Mouse (Mus musculus) thymus, adult 2 months (tissue): ENCODE data around the gene Syt5. TPM values are rescaled to one million over a fixed set of nuclear protein-coding genes. Genes with fewer than 3 reads are reported as not detected.

Experiments used
- DNase-seq: peaks from one replicate; pipeline ENCODE4 v3.0.0; 2021
- H3K27ac ChIP-seq: fragments of 200-500 bp; 2 replicates; pipeline ENCODE4 v1.5.1; 2012; ENCODE audit warnings: low read length, control low read depth; ENCODE audit not compliant: control insufficient read depth, insufficient read depth
- H3K27me3 ChIP-seq: fragments of 200-500 bp; 2 replicates; pipeline ENCODE4 v1.6.1; 2012; ENCODE audit warnings: mild to moderate bottlenecking, low read length, moderate library complexity, mixed read lengths; ENCODE audit not compliant: control insufficient read depth, insufficient read depth
- H3K36me3 ChIP-seq: fragments of 200-500 bp; 2 replicates; pipeline ENCODE4 v1.6.1; 2012; ENCODE audit warnings: mild to moderate bottlenecking, low read length, moderate library complexity; ENCODE audit not compliant: control insufficient read depth, insufficient read depth
- H3K4me1 ChIP-seq: fragments of 200-500 bp; replicated peaks from 2 replicates; pipeline ENCODE4 v1.6.1; 2012; ENCODE audit warnings: low read length; ENCODE audit not compliant: control insufficient read depth, insufficient read depth
- H3K4me3 ChIP-seq: fragments of 200-500 bp; 2 replicates; pipeline ENCODE4 v1.5.1; 2012; ENCODE audit warnings: mild to moderate bottlenecking, low read length, control low read depth, moderate library complexity; ENCODE audit not compliant: control insufficient read depth, insufficient read depth
- CTCF ChIP-seq: fragments of 200-500 bp; IDR thresholded peaks from 2 replicates; pipeline ENCODE4 v1.5.1; 2012; ENCODE audit warnings: mild to moderate bottlenecking, control low read depth, low read length, moderate library complexity, borderline replicate concordance; ENCODE audit not compliant: control insufficient read depth, poor library complexity, insufficient read depth; ENCODE audit errors: extremely low read depth
- POLR2A ChIP-seq: fragments of 200-500 bp; IDR thresholded peaks from 2 replicates; pipeline ENCODE4 v1.6.1; 2012; ENCODE audit warnings: mild to moderate bottlenecking, low read length, control low read depth, moderate library complexity; ENCODE audit not compliant: control insufficient read depth, poor library complexity, insufficient read depth; ENCODE audit errors: extremely low read depth
- WGBS: fragments of 180-500 bp; shearing (Covaris S2); methylation state at CpG from one replicate; pipeline ENCODE4 v1.1.7; 2018; 5-methylcytosine and 5-hydroxymethylcytosine counted together
- polyA plus RNA-seq: library from polyadenylated mRNA; depleted of rRNA; stranded (reverse); fragments of >200 nt; gene quantifications from 2 replicates; pipeline ENCODE4 v1.2.3, GENCODE M21; 2012

Gene Syt5
- polyA plus RNA-seq, 1 experiment = 0.39 TPM

DNA sequence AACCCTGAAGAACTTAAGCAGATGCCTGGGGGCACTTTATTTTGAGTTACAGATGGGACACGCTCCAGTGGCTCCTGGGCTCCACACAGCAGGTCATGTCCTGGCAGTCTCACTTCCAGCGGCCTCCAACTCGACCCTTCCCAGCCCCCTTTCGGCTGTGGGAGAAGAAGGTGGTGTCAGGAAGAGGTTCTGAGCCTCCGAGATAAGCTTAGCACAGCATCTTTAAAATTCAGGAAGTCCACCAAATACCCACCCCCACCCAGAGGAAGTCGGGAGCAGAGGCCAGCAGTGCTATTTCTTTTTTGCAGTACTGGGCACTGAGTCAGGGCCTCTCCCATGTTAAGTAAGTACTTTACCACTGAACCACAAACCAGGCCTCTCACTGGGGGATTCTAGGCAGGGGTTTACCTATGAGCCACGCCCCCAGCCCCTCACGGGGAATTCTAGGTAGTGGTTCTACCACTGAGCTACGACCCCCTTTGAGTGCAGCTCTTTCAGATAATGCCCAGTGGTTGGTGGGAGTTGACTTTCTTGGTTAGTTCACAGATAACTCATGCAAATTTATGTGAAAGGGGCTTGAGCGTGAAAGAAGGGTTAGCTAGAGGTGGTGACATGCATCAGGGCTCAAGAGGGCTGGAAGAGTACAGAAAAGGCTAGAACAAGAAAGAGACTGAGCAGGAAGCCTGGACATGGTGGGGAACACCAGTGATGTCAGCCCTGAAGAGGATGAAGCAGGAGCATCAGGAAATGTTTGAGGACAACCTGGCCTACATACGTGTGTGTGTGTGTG is 42.5 kb downstream of the Syt5 start:
- 54% methylated on average over 11 of the region's 11 CpGs for WGBS
- no peak for DNase-seq
- no peaks in the 10 kb centered on the region for H3K36me3 ChIP-seq
- H3K4me3 ChIP-seq = no peak overlapping the region
- H3K4me1 ChIP-seq = peaks cover 18% of the 10 kb centered on the region
- no peaks in the 10 kb centered on the region for H3K27me3 ChIP-seq
- no peak for TF ChIP-seq CTCF
- no peak for TF ChIP-seq POLR2A
- H3K27ac ChIP-seq = no peak overlapping the region

DNA sequence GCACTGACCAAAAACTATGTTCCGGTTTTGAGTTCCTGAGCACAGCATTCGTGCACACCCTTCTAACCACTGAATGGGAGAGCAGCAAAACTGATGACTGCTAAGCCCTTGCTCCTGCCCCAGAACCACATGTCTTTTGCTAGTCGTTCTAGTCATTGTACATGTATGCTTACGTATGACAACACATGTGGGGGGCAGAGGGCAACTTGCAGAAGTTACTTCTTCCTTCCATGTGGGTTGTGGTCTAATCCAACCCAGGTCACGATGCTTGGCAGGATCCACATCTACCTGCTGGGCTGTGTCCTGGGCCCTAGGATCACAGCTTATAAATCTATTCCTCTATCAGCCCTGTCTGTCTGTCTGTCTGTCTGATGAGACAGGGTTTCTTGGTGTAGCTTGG is 43.5 kb downstream of the Syt5 start:
- 79% methylated on average over 5 of the region's 5 CpGs for WGBS
- Histone ChIP-seq H3K36me3 (no peaks in the 10 kb centered on the region), H3K27me3 (no peaks in the 10 kb centered on the region), H3K27ac (no peak overlapping the region), H3K4me3 (no peak overlapping the region), H3K4me1 (peaks cover 19% of the 10 kb centered on the region)
- no peak for DNase-seq
- TF ChIP-seq POLR2A = no peak
- no peak for TF ChIP-seq CTCF

DNA sequence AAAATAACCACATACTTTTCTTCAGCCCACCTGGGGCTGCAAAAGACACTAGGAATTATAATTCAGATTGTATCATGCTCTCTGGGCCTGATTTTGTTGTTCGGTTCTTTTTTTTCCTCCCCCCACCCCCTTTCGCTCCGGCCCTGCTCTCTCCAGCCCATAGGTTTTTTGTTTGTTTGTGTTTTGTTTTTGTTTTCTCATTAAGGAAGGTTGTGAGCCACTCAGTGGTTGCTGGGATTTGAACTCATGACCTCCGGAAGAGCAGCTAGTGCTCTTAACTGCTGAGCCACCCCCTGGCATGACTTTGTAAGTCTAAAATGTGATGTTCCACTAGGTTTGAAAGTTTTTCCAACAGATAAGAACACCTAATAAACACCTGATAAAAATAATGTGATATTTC is 44.2 kb downstream of the Syt5 start:
- no peak for TF ChIP-seq CTCF
- TF ChIP-seq POLR2A = no peak
- Histone ChIP-seq H3K27ac (no peak overlapping the region), H3K4me3 (no peak overlapping the region), H3K36me3 (no peaks in the 10 kb centered on the region), H3K4me1 (peaks cover 22% of the 10 kb centered on the region), H3K27me3 (no peaks in the 10 kb centered on the region)
- DNase-seq = no peak
- WGBS = 91% methylated on average over 4 of the region's 4 CpGs

DNA sequence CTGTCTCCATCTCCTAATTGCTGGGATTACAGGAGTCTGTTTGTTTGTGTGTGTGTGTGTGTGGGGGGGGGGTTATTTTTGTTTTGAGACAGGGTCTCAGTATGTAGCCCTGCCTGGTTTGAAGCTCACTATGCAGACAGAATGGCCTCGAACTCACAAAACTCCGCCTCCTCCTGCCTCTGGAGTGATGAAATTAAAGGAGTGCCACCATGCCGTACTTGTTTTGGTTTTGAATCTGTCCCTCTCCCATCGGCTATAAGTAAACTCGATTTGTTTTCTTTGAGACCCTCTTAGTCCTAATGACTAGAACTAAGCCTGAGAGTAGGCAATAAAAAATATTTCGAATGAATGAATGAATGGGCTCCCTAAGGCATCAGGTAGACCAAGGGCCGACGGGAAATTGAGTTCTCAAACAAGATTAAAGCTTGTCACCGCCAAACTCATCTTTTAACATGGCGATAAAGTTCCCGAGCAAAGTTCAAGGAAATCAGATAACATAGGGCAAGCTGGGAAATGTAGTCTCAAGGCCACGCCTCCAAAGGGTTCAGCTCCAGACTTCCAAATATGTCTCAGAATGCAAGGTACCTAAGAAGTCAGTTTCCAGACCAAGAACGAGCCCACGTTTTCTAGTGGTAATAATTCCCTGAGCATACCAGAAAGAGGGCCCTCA is 44.8 kb downstream of the Syt5 start:
- no peak overlapping the region for H3K4me3 ChIP-seq
- 53% methylated on average over 14 of the region's 14 CpGs for WGBS
- no peak for TF ChIP-seq CTCF
- DNase-seq = peak; percentile 30
- no peak overlapping the region for H3K27ac ChIP-seq
- H3K27me3 ChIP-seq = no peaks in the 10 kb centered on the region
- no peaks in the 10 kb centered on the region for H3K36me3 ChIP-seq
- peaks cover 22% of the 10 kb centered on the region for H3K4me1 ChIP-seq

DNA sequence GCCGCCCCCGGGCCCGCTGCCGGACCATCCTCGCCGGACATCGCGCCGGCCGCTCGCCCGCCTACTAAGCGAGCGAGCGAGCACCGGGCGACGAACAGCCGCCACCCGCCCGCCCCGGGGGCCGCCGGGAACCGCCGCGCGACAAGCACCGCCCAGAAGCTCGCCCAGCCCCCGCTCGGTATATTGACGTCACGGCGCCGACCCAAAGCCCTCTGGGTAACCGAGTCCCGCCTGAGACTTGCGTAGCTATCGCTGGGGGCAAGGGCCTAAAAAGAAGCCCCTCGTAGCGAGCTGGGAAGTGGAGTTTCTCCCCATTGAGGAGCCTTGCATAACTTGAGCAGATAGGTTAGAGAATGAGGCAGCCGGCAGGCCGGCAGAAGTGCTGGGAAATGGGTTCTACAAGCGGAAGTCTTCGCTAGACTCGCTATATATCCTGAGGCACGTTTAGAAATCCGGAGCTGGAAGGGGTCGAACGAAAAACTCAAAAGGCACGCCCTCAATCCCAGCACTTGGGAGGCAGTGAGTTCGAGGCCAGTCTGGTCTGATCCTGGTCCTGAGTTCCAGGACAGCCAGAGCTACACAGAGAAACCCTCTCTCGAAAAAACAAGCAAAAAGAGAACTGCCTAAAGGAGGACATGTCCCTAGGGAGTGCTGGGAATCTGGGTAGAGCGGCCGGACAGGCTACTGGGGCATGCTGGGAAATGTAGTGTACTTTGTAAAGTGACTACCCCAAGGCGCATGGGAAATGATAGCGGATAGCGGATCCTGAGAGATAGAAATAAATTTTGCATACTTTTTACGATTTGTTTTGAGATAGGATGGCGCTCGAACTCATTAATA is 45.6 kb downstream of the Syt5 start, which contains the start of gene Ppp1r12c:
Gene Ppp1r12c, minus strand, starts transcription at position 123 of the 840 bp plus-strand sequence.
- H3K4me1 ChIP-seq = peaks cover 22% of the 10 kb centered on the region
- peak; percentile 94 for DNase-seq
- H3K27me3 ChIP-seq = no peaks in the 10 kb centered on the region
- H3K4me3 ChIP-seq = peak within 1 kb of the TSS; percentile 100
- H3K27ac ChIP-seq = peak within 1 kb of the TSS; percentile 95
- peaks cover 4% of the 10 kb centered on the region for H3K36me3 ChIP-seq
- 5% methylated on average over 62 of the region's 62 CpGs for WGBS
- TF ChIP-seq CTCF = peak; percentile 61; the same call in 1 of the 2 replicates
- TF ChIP-seq POLR2A = peak; percentile 88

DNA sequence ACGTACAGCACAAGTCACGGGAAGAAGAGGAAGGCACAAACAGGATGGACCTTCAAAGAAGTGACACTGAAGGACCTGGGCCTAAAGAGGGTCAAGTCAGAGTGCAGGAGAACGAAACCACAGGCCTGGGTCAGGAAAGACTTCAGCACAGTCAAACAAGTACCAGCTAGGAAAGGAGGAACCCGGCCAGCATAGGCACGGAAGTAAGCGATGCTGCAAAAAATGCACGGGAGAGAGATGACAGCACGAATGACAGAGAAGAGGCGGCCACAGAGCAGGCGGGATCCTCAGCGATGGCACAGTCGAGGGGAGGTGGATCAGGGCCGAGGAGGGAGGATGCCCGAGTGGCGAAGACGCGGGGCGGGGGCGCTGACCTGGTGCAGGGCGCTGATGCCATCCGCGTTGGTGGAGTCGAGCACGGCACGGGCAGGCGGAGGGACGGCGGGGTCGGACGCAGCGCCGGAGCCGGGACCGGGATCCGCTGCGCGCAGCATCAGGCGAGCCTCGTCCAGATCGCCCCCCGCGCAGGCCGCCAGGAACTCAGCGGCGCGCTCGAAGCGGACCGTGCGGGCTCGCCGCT is 46.4 kb downstream of the Syt5 start:
- TF ChIP-seq POLR2A (no peak), CTCF (no peak)
- peak overlapping the region; percentile 100 for H3K4me3 ChIP-seq
- H3K27me3 ChIP-seq = no peaks in the 10 kb centered on the region
- 2% methylated on average over 52 of the region's 52 CpGs for WGBS
- peaks cover 12% of the 10 kb centered on the region for H3K36me3 ChIP-seq
- peaks cover 22% of the 10 kb centered on the region for H3K4me1 ChIP-seq
- DNase-seq = peak; percentile 57
- peak overlapping the region; percentile 55 for H3K27ac ChIP-seq
